Mouse (Mus musculus) lung, embryonic 16.5 days (tissue): ENCODE measurements around the gene Zscan18. TPM values are rescaled to one million over a fixed set of nuclear protein-coding genes. Genes with fewer than 3 reads are reported as not detected.

Experiments used
- ATAC-seq: fragments of 200-750 bp; cut with Nextera tagmentation; 2 replicates; pipeline ENCODE4 v1.8.0; 2017; ENCODE audit warnings: low read depth, mild to moderate bottlenecking, moderate library complexity
- H3K27ac ChIP-seq: fragments of 300-500 bp; sonication (generic); 2 replicates; pipeline ENCODE4 v1.5.1; 2014; ENCODE audit warnings: mild to moderate bottlenecking, control low read depth, low read length
- H3K27me3 ChIP-seq: fragments of 300-500 bp; sonication (generic); 2 replicates; pipeline ENCODE4 v1.6.1; 2014; ENCODE audit warnings: low read depth, low read length, mixed read lengths; ENCODE audit not compliant: control insufficient read depth, insufficient read depth
- H3K36me3 ChIP-seq: fragments of 300-500 bp; sonication (generic); 2 replicates; pipeline ENCODE4 v1.6.1; 2014; ENCODE audit warnings: low read length; ENCODE audit not compliant: control insufficient read depth, insufficient read depth
- H3K4me1 ChIP-seq: fragments of 300-500 bp; sonication (generic); replicated peaks from 2 replicates; pipeline ENCODE4 v1.6.1; 2014; ENCODE audit warnings: low read length, mixed read lengths; ENCODE audit not compliant: control insufficient read depth, insufficient read depth
- H3K4me2 ChIP-seq: fragments of 300-500 bp; sonication (generic); 2 replicates; pipeline ENCODE4 v1.6.1; 2014; ENCODE audit warnings: low read depth, low read length, control low read depth
- H3K4me3 ChIP-seq: fragments of 300-500 bp; sonication (generic); 2 replicates; pipeline ENCODE4 v1.5.1; 2014; ENCODE audit warnings: mild to moderate bottlenecking, low read length, control low read depth
- H3K9ac ChIP-seq: fragments of 300-500 bp; sonication (generic); 2 replicates; pipeline ENCODE4 v1.6.1; 2014; ENCODE audit warnings: low read length, control low read depth
- H3K9me3 ChIP-seq: fragments of 300-500 bp; sonication (generic); 2 replicates; pipeline ENCODE4 v1.6.1; 2016; ENCODE audit warnings: low read length; ENCODE audit not compliant: control insufficient read depth
- WGBS: fragments of 180-500 bp; shearing (Covaris S2); extraction: QIAGEN DNeasy Blood & Tissue Kit; methylation state at CpG from one replicate; pipeline ENCODE4 v1.1.7; 2014; 5-methylcytosine and 5-hydroxymethylcytosine counted together
- polyA plus RNA-seq: library from polyadenylated mRNA; unstranded; fragments of >200 nt; fragmentation: Nextera tagmentation; extraction: Ambion mirVana; gene quantifications from 2 replicates; pipeline ENCODE4 v1.2.1, GENCODE M21; 2015

Zscan18 gene
- polyA plus RNA-seq, 1 experiment from 2014 or later, result 6.5 TPM

- Histone ChIP-seq H3K4me2 (no peak overlapping the region), H3K4me1 (no peaks in the 10 kb centered on the region), H3K36me3 (no peaks in the 10 kb centered on the region), H3K27ac (no peak overlapping the region), H3K4me3 (no peak overlapping the region), H3K27me3 (no peaks in the 10 kb centered on the region), H3K9ac (no peak overlapping the region), H3K9me3 (no peaks in the 10 kb centered on the region)
- 65% methylated on average over 24 of the region's 24 CpGs for WGBS
- ATAC-seq, result no peak
Measured at GRCm38 (mm10) chr7:12749431-12750198, 53.8 kb downstream of the Zscan18 start.

GRCm38 (mm10) chr7:12734904-12735303 lies 68.5 kb downstream of the Zscan18 start, which contains the start of gene Vmn2r56:
TSS of gene Vmn2r56 (minus strand) at chr7:12735004.
- 41% methylated on average over 1 of the region's 1 CpGs for WGBS
- Histone ChIP-seq H3K27me3 (no peaks in the 10 kb centered on the region), H3K4me1 (no peaks in the 10 kb centered on the region), H3K27ac (no peak within 1 kb of the TSS), H3K36me3 (no peaks in the 10 kb centered on the region), H3K9me3 (no peaks in the 10 kb centered on the region), H3K4me2 (no peak within 1 kb of the TSS), H3K9ac (no peak within 1 kb of the TSS), H3K4me3 (no peak within 1 kb of the TSS)
- no peak for ATAC-seq

Other genes starting within 250 kb of the Zscan18 start
- 0.01 TPM in 2 replicates for gene Vmn2r53, start 194.8 kb downstream of the Zscan18 start, polyA plus RNA-seq
- not detected in 2 replicates for gene Vmn2r54, start 163.3 kb downstream of the Zscan18 start, polyA plus RNA-seq
- not detected in 2 replicates for gene Vmn2r55, start 118.6 kb downstream of the Zscan18 start, polyA plus RNA-seq
- not detected in 2 replicates for gene Vmn2r56, start 68.6 kb downstream of the Zscan18 start, polyA plus RNA-seq
- 13.6 and 14.5 TPM in 2 replicates for gene Zfp329, start 15.2 kb upstream of the Zscan18 start, polyA plus RNA-seq
- 45.5 and 46.4 TPM in 2 replicates for gene Zfp110, start 31.1 kb upstream of the Zscan18 start, polyA plus RNA-seq
- 4.1 and 4.7 TPM in 2 replicates for gene Zfp128, start 77.5 kb upstream of the Zscan18 start, polyA plus RNA-seq
- gene Zscan22, start 94.2 kb upstream of the Zscan18 start, polyA plus RNA-seq, result 16.7 and 17.1 TPM in 2 replicates
- 950 and 1,039 TPM in 2 replicates for gene Rps5, start 118.7 kb upstream of the Zscan18 start, polyA plus RNA-seq
- gene Rnf225, start 123.8 kb upstream of the Zscan18 start, polyA plus RNA-seq, result 1.4 and 1.8 TPM in 2 replicates
- 9.7 and 10.6 TPM in 2 replicates for gene Zfp324, start 162.2 kb upstream of the Zscan18 start, polyA plus RNA-seq
- gene Zfp446, start 174.2 kb upstream of the Zscan18 start, polyA plus RNA-seq, result 10.4 and 12.0 TPM in 2 replicates
- gene Slc27a5, start 194.6 kb upstream of the Zscan18 start, polyA plus RNA-seq, result 0.57 TPM in 1 of 2 replicates, not detected in the other
- 190 and 195 TPM in 2 replicates for gene Trim28, start 195.5 kb upstream of the Zscan18 start, polyA plus RNA-seq
- 28.1 and 28.2 TPM in 2 replicates for gene Zbtb45, start 206.4 kb upstream of the Zscan18 start, polyA plus RNA-seq
- 157 and 173 TPM in 2 replicates for gene Chmp2a, start 231.2 kb upstream of the Zscan18 start, polyA plus RNA-seq
- gene Ube2m, start 234.6 kb upstream of the Zscan18 start, polyA plus RNA-seq, result 25.8 and 31.6 TPM in 2 replicates